Mouse (Mus musculus): Measurements from ENCODE around the gene Scaf4. TPM values are rescaled to one million over a fixed set of nuclear protein-coding genes. Genes with fewer than 3 reads are reported as not detected.
A peak's percentile ranks its signal among the peaks of the same experiment; 100 is the strongest.

Gene Scaf4
- total RNA-seq (2015) (64.0 and 67.2 TPM in 2 replicates), total RNA-seq (2017) (14.1 and 18.5 TPM in 2 replicates)

DNA sequence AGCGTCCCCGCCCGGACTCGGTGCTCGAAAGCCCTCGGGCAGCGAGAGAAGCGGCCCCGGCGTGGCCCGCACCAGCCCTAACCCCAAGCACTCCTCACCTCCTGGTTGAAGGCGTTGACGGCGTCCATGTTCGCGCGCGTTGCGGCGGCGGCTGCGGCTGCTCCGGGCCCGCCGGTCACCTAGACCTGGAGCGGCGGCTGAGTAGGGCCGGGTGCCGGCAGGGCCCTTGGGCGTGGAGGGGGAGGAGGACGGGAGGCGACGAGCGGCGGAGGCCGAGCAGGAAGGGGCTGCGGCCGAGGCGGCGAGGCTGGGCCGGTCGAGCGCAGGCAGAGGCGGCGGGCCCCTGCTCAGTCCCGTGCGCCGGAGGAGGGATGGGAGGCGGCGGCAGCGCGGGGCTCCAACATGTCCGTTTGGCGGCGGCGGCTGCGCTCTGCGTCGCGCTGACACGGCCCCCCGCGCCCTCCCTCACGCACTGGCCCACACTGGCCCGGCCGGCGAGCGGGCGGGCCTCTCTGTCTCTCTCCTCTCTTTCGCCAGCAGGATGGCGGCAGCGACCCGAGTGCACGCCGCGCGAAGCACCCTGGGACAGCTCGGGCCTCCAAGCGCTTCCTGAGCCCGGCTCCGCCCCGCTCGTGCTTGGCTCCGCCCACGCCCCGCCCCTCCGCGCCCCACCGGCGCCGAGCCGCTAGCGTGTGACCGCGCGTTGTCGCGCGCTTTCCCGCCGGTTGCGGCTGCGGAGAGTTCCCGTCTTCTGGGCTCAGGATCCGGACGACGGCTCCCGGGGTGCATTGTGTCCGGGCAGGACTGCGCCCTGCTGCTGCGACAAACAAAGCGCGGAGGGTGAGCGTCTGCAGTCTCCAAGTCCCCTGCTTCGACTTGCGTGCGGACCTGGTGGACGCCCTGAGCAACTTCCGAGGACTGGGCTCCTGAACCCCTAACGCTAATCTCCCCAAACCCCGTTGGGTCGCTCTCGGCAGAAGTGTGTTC is at the start of gene Scaf4:
Gene Scaf4, minus strand, starts transcription at position 599 of the 987 bp plus-strand sequence.
- ATAC-seq (replicated peaks; ENCODE audit: poor library complexity) = peak; percentile 77

DNA sequence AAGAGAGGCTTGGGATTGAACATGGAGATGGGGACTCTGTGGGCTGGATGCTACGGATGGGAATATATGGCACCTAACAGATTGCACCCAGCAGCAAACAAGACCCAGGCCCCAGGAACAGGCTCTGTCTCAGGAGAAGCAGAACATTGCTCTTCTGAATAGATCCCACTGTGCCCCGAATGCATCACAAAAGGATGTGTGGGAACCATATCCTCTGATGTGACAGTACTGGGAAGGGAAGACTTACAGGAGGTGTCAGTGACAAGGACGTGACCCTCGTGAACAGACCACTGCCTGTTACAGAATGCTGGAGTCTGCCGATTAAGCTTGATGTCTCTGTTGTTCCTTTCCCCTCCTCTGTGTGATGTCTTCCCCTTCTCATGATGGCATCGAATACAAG is 48.2 kb upstream of the Scaf4 start:
- no peak for ATAC-seq (replicated peaks; ENCODE audit: poor library complexity)

- ATAC-seq (replicated peaks; ENCODE audit: poor library complexity) = no peak
Observed at GRCm38 (mm10) chr16:90330979-90331378, 46.7 kb upstream of the Scaf4 start.

GRCm38 (mm10) chr16:90329511-90329910 is 45.2 kb upstream of the Scaf4 start:
- ATAC-seq (replicated peaks; ENCODE audit: poor library complexity) = no peak

DNA sequence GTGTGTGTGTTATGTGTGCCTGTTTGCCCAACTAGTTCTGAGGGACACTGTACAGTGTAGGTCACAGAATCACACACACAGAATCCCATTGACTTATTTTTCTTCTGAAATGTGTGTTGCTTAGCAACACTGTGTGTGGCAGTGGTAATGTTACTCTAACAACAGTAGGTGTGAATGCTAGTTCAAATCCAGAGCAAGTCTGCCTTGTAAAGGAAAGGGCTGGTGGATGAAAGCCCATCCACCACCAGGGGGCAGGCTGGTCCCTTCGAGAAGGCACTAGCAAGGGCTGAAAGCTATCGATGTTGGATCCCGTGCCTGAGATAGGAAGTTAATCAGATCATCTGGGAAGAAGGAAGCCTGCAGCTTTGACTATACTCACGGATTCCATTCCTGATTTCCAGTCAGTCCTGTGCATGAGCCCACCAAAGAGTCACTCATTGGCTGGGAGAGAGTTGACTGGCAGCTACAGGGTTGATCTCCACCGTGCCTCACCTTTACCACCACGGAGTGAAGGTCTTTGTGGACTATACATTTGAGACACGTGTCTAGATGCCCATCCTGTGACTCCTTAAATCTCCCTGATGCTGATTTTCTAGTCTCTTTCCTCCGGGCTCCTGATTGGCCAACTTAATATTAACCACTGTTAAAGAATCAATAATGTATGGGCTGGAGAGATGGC is 38.7 kb upstream of the Scaf4 start:
- peak; percentile 98 for ATAC-seq (replicated peaks; ENCODE audit: poor library complexity)

GRCm38 (mm10) chr16:90319321-90319720 is 35.0 kb upstream of the Scaf4 start:
- no peak for ATAC-seq (replicated peaks; ENCODE audit: poor library complexity)

- ATAC-seq (replicated peaks; ENCODE audit: poor library complexity) = no peak
Observed at GRCm38 (mm10) chr16:90318372-90318926, 34.1 kb upstream of the Scaf4 start.

- ATAC-seq (replicated peaks; ENCODE audit: poor library complexity) = no peak
Observed at GRCm38 (mm10) chr16:90317777-90318176, 33.5 kb upstream of the Scaf4 start.

DNA sequence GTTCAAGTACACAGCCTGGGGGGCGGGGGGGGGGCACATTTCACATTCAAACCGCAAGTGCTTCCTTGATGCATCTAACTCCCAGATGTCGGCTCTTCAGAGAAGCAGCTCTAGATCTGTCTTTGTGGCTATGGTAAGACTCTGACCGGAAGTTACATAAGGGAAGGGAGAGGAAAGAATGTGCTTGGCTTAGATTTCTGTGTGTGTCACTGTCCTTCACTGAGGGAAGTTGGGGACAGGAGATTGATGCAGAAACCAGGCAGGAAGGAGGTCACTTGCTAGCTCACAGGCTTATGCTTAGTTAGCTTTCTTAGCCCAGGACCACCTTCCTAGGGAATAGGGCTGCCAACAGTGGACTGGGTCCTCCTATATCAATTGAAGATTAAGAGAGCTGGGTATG is 31.6 kb upstream of the Scaf4 start:
- ATAC-seq (replicated peaks; ENCODE audit: poor library complexity) = peak; percentile 75

- peak; percentile 73 for ATAC-seq (replicated peaks; ENCODE audit: poor library complexity)
Observed at GRCm38 (mm10) chr16:90312449-90313082, 28.3 kb upstream of the Scaf4 start.

DNA sequence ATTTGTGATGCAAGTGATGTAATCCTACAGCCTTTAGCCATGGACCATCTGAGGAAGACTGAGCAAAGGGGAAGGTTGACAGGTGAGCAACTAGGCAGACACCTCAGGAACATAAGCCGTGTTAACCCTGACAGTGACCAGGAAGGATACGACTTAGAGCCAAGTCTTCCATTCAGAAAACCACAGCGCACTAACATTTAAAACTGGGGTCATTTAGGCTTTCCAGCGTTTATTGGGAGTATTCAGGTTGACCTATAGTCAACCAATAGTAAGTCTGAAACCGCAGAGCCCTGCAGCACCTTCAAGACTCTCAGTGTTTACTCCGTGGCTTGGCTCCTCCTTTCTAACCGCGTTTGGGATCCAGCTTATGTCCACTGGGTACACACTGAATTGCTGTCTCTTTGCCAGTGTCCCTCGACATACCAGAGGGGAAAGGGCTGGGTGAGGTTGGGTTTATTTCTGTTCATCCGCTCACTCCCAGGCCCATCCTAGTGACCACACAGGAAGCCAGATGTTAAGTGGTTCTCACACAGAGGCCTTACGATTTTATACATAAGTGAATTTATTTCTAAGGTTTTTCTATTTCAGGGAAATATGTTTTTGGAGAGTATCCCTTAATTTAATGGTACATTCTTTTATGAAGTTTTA is 26.3 kb upstream of the Scaf4 start:
- peak; percentile 34; the same call in 1 of the 2 replicates for ATAC-seq (replicated peaks; ENCODE audit: poor library complexity)

GRCm38 (mm10) chr16:90309784-90310183 is 25.5 kb upstream of the Scaf4 start:
- no peak for ATAC-seq (replicated peaks; ENCODE audit: poor library complexity)

DNA sequence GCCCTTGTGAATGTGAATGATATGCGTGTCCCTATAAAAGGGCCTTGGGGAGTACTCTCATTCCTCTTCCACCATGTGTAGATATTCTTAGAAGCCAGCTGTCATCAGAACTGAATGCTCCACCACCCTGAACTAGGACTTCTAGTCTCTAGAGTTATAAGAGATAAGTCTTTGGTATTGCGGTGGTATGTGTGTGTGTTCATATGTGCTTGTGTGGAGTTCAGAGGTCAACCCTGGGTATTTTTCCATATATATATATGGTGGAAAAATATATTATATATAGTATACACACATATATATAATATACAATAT is 19.6 kb upstream of the Scaf4 start:
- no peak for ATAC-seq (replicated peaks; ENCODE audit: poor library complexity)

GRCm38 (mm10) chr16:90303286-90303987 is 19.1 kb upstream of the Scaf4 start:
- no peak for ATAC-seq (replicated peaks; ENCODE audit: poor library complexity)

DNA sequence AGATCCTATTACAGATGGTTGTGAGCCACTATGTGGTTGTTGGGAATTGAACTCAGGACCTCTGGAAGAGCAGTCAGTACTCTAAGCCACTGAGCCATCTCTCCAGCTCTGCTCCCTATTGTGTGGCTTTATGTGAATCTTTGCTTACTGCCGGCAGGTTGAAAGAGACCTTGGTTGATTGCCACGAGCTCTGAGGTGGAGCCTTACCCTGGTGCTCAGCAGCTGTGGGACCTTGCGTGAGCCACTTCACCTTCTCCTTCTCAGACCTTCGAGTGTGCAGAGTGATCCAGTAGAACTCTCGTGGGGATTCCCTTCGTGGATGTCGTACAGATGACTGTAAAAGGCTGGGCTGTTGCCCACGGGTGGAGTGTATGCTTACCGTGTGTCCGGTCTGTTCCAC is 17.4 kb upstream of the Scaf4 start:
- no peak for ATAC-seq (replicated peaks; ENCODE audit: poor library complexity)

DNA sequence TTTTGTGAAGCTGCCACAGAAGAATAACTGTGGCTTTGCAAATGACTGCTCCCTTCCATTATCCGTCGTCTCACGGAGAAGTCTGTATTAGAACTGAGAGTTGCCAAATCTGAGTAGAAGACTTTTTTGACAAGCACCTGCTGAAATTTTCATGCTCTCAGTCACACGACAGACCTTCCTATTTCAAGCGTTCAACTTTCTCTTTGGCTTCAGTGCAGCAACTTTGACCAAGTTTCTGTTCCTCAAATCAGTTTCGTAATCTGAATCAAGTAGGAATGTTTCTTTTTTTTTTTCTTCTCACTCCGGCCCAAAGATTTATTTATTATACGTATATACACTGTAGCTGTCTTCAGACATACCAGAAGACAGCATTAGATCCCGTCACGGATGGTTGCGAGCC is 16.6 kb upstream of the Scaf4 start:
- peak; percentile 80 for ATAC-seq (replicated peaks; ENCODE audit: poor library complexity)

GRCm38 (mm10) chr16:90299591-90299990 is 15.3 kb upstream of the Scaf4 start:
- ATAC-seq (replicated peaks; ENCODE audit: poor library complexity) = no peak

DNA sequence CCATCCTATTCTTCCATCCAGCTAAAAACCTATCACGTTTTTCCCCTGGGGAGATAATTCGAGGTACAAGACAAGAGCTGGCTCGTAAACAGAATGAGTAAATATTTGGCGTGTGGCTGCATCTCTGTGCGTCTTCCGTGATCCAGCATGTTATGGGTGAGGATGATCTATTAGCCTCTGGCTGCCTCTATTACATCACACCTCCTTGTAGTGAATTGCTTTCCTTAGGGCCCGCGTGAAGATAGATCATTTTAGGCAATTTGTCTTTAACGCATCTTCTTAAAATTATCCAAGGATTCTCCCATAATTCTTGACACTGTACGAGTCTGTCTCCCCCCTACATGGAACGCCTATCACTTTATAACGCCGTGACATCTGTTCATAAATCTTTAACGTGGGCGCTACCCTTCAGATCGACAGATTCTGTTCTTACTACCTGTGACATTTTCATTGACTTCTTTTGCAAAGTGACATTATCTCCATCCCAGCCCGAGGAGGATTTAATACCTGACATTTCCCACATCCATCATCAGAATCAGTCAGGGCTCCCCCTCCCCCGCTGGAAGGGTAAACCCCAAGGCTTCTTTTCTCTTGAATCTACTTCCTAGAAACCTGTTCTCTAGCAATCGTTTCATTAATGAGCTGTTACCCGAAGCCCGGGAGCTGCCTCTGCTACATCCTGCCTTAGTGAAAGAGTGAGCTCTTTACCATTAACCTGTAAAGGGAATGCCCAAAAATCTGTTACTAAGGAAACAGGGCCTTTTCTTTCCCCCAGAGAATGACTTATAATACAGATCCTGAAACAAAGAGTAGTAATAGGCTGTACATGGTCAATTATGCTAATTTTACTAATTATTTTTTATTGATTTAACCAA is 14.4 kb upstream of the Scaf4 start:
- no peak for ATAC-seq (replicated peaks; ENCODE audit: poor library complexity)
